Mouse (Mus musculus) layer of hippocampus, adult 11-12 months (tissue): ENCODE measurements around the gene Poldip2.
"Not testable (repeated sequence)": the region's sequence is repeated elsewhere in the genome, so short reads cannot be mapped to it uniquely, and the experiment has no call there.

Experiments used
- DNase-seq: peaks from one replicate; pipeline ENCODE4 v3.0.0; 2022; ENCODE audit warnings: low spot score

Gene Poldip2

DNA sequence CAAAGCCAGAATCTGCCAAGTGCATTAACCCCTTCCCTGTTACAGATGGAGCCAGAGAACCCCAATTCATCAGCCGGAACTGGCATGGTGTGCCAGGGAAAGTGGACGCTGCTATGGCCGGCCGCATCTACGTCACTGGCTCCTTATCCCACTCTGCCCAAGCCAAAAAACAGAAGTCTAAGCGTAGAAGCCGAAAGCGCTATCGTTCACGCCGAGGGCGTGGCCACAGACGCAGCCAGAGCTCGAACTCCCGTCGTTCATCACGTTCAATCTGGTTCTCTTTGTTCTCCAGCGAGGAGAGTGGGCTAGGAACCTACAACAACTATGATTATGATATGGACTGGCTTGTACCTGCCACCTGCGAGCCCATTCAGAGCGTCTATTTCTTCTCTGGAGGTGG is 10.5 kb upstream of the Poldip2 start:
- DNase-seq = no peak

DNA sequence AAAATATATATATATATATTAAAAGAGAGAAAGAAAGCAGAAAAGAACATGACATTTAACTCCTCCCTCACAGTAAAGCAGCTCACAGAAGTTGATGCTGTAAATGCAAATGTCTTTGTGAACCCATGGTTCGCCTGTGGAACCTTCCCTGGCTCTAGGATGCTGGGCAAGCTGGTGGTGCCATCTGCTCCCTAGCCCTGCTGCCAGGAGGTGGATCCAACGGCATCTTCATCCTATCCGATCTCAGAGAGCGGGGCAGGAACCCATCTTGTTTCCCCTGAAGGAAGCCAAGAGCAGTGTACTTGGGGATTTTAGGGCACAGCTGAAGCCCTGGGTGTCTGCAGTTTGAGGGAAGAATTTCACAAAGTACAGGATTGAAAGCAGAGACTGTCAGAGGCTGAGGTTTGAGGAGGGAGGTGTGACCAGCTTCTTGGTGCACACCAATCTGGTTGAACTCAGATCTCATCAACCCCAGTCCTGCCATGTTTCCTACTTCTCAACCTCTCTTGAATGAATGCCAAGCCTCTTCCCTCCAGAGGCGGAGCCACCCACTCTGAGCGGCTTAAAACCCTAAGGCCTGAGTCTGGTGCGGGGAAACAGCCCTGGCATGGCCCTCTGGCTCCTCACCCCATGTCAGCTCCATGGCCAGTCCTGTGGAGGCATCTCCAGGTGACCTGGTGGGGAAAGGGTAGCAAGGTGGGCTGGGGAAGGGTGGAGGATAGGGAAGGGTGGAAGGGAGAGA is 8.9 kb upstream of the Poldip2 start, which contains the start of gene Sebox:
Gene Sebox, plus strand, starts transcription at position 539 of the 742 bp plus-strand sequence.
- peak; percentile 56 for DNase-seq

DNA sequence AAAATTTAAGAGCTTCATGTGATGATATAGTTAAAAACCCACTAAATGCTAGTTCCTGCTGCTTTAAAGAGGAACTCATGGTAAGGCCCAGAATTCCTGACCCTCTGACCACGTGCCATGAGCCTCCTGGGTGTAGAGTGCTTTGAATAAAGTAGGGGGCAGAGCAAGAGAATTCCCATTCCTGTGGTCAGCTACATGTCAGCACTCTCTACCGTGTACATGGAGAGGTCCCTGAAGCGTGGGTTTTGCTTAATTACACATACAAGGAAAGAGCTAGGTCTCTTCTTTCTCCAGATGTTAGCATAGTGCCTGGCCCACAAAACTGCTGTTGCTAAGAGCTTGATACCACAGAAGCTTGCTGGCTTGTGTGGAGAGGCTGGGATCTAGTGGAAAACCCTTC is 6.6 kb upstream of the Poldip2 start:
- DNase-seq = no peak

DNA sequence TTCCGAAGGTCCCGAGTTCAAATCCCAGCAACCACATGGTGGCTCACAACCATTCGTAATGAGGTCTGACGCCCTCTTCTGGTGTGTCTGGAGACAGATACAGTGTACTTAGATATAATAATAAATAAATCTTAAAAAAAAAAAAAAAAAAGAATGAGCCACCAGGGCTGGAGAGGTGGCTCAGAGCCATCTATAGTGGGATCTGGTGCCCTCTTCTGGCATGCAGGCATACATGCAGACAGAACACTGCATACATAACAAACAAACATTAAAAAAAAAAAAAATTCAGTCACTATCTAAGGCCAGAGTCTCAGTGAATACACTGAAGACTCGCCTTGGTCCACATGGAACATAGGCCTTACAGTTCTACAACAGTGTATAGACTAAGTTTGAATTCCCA is 2.8 kb upstream of the Poldip2 start:
- DNase-seq = no peak

DNA sequence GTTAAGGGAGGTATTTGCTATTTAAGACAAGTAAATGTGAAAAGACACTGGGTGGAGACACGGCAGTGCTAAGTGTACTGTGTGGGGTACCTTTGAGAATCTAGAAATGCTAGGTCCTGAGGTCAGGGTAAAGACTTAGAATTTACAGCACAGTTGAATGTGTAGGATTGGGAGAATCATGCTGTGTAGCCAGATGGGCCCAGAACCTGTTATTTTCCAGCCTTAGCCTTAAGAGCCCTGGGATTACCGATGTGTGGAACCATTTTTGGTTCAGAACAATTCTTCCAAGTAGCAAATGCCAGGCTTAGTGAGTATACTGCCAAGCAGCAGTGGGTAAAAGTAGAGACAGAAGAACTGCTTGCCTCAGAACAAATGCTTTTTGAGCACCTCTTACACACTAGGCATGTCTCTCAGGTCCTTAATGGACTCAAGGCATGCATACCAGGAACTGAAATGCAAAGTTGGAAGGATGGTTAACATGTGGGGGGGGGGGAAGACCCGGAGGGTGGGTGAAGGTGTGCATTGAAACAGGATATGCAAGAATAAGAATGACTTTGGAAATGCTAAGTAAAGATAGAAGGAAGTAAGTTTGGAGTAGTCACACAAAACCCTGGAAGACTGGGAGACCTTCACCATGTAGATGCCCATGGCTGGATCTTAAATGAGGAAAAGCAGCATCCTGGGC is 1.3 kb downstream of the Poldip2 start:
- no peak for DNase-seq

DNA sequence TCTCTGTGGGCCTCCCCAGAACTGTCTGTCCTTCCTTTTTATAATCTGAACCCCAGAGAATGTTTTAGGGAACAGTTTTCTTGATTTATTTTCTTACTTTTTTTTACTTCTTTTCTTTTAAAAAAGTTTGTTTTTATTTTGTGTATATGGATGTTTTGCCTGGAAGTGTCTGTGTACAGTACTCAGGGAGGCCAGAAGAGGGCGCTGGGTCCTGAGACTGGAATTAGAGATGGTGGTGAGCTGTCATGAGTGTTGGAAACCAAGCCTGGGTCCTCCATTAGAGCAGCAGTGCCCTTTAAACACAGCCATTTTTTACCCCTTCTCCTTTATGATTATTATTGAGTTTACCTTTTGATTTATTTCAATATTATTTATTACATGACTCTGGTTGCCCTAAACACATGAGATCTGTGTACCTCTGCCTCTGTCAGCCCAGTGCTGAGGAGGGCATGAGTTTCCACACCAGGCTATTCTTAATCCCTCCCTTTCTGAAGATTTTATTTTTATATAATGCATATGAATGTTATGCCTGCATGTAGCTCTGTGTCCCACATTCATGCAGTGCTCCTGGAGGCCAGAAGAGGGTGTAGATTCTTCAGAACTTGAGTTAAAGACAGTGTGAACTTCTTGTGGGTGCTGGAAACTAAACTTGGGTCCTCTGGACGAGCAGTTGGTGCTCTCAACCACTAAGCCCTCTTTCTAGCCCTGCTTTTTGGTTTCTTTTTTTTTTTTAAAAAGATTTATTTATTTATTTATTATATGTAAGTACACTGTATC is 3.7 kb downstream of the Poldip2 start:
- no peak for DNase-seq

DNA sequence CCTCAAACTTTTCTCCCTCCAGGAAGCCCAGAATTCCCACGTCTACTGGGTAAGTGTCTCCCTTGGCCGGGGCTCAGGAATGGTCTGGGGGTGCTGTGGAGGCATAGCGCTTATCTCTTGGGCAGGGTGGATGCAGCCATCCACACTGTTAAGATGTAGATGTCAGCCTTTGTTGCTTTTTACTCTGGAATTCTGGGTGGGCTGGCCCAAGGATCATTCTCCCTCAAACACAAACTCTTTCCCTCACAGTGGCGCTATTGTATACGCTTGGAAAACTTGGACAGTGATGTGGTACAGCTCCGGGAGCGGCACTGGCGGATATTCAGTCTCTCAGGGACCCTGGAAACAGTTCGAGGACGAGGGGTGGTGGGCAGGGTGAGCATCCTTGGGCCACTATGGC is 6.9 kb downstream of the Poldip2 start:
- no peak for DNase-seq

DNA sequence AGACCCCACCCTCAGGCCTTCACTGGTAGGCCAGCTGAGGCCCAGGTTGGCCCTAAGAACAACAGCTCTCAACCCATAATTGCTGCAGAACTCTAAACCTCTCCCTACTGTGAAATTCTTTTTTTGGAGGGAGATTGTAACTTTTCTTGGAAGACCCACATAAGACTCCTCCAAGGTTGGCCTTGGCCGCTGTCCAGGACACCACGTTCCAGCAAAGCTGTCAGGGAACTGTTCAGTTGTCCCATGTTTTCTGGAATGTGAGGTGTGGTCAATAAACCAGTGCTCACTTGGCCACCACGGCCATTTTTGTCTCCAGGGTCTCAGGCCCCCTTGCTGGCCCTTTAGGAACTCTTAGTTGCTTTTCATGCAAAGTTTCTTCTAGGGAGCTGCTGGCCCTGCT is 9.9 kb downstream of the Poldip2 start:
- no peak for DNase-seq

DNA sequence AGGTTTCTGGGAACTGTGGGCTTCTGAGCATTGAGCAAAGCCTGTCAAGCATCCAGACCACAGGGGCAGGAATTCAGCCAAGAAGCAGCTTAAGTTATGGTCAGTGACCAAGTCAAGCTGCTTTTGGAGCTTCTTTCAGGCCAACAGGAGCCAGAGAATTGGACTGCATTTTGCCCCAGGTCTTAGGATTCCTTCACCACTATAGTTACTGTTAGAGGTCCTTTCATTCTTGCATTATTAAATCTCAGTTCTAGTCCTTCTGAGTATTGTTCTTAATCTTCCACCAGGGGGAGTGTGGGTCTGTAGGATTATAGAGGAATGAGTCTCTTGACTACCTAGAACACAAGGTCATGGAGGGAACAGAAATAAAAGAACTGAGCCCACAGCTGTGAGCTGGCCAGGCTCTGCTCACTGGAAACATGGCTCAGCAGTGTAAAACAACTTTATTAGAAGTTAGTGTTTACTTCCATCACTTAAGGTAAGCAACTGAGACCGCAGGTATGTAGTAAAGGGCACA is 10.5 kb downstream of the Poldip2 start:
- DNase-seq = no peak

DNA sequence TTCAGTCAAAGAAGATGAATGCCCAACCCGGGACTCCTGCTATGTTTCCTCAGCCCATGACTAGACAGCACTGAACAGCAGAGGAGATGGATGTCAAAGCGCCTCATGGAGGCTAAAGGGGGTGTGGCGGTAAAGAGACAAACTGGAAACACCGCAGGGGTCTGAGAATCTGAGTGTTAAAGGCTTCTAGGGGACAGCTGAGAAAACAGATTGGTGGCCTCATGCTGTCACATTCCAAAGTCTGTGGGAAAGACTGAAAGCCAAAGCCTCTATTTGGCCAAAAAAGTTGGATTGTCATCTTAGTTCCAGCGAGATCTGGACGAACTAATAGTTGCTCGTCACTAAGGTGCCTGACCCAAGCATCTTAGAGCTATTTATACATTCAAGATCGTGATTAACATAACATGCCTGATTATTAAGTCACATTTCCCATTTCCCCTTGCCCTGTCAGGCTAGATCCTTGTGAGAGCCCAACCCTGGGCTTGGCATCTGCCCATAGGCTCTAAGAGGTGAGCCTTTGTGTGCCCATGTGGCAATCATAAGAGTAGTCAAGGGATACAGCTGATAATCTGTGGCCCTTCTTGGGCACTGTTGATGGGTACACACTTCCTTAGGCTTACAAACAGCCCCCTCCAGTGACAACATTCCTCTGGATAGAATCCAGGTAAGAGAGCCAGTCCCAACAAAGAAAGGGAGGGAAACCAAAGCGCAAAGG is 11.4 kb downstream of the Poldip2 start:
- no peak for DNase-seq

DNA sequence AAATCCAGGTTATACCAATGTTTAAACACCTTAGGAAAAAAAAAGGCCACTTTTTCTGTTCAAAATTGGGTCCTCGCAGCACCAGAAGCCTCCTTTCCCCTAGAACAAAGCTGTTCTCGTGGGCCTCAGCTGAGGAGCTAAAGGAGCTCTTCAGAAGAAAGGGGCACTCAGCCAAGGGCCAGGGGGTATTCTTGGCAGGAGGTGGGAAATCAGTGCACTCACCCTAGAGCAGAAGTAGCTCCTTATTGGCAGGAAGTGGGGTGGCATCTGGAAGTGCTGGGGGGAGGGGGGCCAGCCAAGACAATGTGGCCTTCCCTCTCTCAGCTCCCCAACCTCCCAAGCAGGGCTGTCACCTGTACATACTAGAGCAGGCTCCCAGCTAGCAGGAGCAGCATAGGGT is 12.8 kb downstream of the Poldip2 start:
- DNase-seq = no peak

DNA sequence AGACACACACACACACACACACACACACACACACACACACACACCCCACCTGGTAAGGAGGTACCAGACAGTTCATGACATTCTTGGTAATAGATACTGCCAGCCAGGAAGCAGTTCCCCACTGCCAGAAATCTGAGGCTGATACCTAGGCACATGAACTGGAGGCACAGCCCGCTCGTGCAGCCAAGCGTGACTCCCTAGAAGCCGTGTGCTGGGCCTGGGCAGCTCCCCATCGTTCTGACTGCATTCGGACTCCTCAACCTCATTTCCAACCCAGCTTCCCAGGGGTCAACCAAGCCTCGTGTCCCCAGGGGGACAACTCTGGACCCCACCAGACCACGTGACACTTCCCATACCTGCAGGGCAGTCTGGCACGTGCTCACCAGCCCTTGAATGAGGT is 16.7 kb downstream of the Poldip2 start:
- no peak for DNase-seq

DNA sequence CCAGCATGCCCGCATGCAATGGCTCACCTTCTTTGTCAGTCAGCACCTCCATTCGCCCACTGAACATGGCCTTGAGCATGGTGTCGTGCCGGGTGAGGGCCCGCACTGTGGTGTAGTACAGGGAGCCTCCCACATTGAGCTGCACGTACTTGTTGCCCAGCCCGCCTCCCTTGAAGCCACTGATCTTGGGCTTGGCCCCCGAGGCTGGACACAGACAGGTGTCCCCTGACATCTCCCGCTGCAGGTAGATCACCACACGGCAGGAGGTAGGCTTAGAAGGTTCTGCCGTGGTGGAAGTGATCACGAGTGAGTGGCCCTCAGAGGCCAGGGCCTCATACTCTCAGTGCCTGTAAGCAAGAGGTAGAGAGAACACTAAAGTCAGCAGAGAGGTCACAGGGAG is 18.0 kb downstream of the Poldip2 start:
- no peak for DNase-seq

DNA sequence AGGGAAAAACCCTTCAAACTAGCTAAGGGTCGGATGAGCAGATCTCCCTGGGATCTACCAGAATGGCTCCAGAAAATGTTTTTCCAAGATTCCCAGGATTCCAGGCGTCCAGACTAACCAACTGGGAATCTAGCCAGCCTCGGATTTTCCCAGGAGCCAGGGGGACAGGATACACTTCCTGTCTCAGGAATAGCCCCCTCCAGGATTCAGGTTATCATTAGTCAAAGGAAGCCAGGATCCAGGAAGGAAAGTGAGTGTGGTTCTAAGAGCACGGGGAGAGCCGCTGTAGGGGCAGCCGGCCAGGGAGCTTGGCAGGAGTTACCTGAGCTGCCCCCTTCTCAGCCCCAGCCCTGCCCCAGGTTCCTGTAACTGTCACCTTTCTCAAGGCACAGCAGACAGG is 19.1 kb downstream of the Poldip2 start:
- no peak for DNase-seq

DNA sequence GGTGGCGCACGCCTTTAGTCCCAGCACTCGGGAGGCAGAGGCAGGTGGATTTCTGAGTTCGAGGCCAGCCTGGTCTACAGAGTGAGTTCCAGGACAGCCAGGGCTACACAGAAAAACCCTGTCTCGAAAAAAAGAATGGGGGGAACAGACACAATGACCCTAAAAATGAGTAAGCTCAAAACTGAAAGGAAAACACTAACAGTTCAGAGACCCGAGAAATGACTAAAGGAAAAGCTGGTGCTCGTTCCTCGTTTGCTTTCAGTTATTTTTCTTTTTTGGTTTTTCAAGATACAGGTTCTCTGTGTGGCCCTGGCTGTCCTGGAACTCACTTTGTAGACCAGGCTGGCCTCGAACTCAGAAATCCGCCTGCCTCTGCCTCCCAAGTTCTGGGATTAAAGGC is 19.5 kb downstream of the Poldip2 start:
- not testable (repeated sequence) for DNase-seq

DNA sequence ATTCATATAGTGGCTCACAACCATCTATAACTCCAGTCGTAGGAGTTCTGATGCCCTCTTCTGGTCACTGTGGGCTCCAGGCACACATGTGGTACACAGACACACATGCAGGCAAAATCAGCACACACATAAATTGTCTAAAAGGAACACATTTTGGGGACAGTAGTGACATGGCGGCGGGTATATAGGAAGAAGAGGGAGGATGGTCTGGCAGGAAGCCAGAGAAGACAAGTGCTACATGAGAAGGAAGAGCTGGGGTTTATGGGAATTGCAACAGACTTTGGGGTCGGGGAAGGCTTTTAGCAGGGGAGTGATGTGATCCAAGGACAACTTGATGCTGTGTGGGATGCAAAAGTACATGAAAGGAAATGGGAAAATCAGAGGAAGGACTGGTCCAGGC is 22.5 kb downstream of the Poldip2 start:
- no peak for DNase-seq

DNA sequence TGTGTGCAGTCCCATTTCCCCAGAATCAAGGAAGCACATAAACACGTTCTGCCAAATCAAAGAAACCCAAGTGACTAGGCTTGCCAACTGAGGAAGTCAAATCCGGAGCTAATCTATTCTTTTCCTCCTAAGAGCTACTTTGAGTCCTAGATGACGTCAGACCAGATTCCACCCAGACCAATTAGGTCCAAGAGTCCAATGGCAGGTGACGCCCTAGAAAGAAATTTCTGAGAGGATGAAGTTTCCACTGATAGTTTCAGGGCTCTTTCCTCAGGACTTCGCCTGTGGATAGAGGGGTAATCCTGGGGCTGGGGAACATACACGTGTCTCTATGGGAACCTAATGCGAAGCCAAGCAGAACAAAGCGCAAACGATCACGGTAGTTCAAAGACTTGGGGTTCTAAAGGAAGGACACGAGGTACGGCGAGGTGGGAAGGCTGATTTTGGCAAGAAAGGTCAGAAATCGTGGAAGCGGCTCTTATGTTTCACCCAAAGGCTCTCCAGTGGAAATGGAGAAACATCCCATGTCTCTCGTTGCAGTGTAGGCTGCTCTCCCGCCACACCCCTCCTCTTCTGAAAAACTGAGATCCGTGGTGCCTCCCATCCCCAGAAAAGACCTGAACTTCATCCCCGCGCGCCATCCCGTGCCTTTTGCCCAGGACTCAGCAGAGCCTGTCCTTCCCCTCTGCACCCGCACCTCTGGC is 23.5 kb downstream of the Poldip2 start:
- DNase-seq = no peak

DNA sequence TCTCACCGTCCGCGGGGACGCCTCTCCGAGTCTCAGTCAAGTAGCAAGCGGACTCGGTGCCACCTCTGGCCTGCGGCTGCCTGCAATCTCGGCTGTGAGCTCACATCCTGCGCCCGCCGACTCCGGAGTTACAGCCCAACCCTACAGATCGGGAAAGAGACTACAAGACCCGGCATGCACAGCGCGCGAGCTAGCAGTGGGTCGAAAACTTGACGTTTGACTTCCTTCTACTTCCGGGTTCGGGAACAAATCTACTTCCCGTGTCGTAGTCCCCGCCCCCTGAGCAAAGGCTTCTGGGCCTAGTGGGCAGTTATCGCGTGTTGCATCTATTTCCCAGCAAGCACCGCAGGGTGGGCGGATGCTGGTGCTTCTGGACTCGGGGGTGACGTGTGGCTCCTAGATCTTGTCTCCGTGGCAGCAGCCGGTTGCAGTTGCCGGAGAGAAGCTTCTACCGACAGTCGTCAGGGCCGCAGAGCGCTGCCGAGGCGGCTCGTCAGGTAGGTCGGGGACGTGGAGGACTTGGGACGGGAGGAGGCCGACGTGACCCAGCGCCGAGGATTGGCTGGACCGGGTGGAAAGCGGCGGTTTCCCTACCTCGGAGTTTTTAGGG is 24.2 kb downstream of the Poldip2 start, which contains the start of the genes Tnfaip1 and Ift20:
Gene Tnfaip1, minus strand, starts transcription at position 253 of the 610 bp plus-strand sequence.
Gene Ift20, plus strand, starts transcription at position 282 of the 610 bp plus-strand sequence.
- DNase-seq = peak; percentile 99

DNA sequence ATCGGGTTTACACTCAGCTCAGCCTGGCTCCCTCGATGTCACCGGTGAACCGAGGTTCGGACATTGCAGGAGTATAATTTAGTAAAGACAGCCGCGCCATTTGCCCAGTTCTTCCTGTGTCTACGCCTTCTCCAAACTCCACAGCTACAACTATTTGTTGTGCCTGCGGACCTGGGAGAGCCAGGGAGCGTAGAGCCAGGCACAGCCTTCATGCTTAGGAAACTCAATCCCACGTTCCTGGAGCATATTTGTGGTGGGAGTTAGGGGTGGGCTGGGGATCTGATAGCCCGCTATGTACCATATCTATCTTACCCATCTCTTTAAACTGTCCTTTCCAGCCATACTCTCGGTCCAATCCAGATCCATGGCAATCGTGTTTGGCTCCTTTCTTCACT is 24.7 kb downstream of the Poldip2 start:
- no peak for DNase-seq

DNA sequence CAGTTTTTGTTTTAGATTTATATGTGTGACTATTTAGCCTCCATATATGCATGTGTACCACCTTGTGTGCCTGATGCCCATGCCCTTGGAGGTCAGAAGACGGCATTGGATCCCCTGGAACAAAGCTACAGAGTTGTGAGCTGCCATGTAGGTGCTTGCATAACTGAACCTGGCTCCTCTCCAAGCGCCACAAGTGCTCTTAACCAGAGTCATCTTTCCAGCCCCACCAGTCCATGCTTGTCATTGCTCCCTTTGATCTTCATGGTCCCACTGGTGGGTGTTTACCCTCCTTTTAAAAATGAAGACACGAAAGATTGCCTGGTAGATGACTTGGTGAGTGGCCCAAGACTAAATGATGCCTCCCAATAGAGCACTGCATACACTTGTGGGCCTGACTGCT is 28.4 kb downstream of the Poldip2 start:
- no peak for DNase-seq
